Mouse (Mus musculus): Measurements from ENCODE around the gene Zfp970. TPM values are rescaled to one million over a fixed set of nuclear protein-coding genes. Genes with fewer than 3 reads are reported as not detected.
"Not testable (repeated sequence)": the region's sequence is repeated elsewhere in the genome, so short reads cannot be mapped to it uniquely, and the experiment has no call there.

Gene Zfp970
- polyA plus RNA-seq, 1 experiment from 2014 or later: 15.4 TPM

- not testable (repeated sequence) for H3K36me3 ChIP-seq (ENCODE audit: control insufficient read depth, insufficient read depth, low read length); H3K27ac ChIP-seq (ENCODE audit: low read depth); H3K27me3 ChIP-seq (replicated peaks; ENCODE audit: control insufficient read depth, insufficient read depth, low read length); H3K4me1 ChIP-seq (replicated peaks; ENCODE audit: control insufficient read depth, insufficient read depth, low read length); H3K4me3 ChIP-seq (ENCODE audit: low read depth, low read length); H3K9ac ChIP-seq (ENCODE audit: low read length); DNase-seq (ENCODE audit: low spot score); H3K4me2 ChIP-seq (ENCODE audit: low read length); ATAC-seq (replicated peaks; ENCODE audit: low FRiP score, low TSS enrichment, low read depth); H3K9me3 ChIP-seq (ENCODE audit: control insufficient read depth, low read length)
- 90% methylated on average over 3 of the region's 3 CpGs for WGBS
Measured at GRCm38 (mm10) chr2:177511972-177512371, 47.4 kb downstream of the Zfp970 start.

DNA sequence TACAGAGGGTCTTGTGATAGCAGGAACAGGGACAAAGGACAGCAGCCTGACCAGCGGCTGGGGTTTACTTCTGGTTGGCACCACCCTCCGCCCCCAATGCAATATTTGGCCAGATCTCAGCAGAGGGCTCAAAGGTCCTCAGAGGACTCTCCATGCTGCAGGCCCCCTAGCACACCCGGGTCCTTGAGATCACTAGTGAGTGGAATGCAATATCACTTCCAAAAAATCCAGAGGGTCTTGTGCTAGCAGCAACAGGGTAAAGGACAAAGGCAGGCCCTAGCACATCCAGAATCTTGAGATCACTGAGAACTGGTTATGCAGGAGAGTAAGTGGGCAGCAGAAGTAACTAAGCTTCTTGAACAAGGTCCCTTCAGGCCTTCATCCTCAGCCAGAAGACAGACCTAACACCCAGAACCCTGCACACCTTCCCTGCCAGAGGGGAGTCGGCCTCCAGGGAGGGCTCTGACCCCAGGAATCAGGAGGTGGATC is 49.5 kb downstream of the Zfp970 start:
- H3K36me3 ChIP-seq (ENCODE audit: control insufficient read depth, insufficient read depth, low read length); H3K4me1 ChIP-seq (replicated peaks; ENCODE audit: control insufficient read depth, insufficient read depth, low read length); H3K27me3 ChIP-seq (replicated peaks; ENCODE audit: control insufficient read depth, insufficient read depth, low read length); H3K4me3 ChIP-seq (ENCODE audit: low read depth, low read length); H3K4me2 ChIP-seq (ENCODE audit: low read length); ATAC-seq (replicated peaks; ENCODE audit: low FRiP score, low TSS enrichment, low read depth); H3K9ac ChIP-seq (ENCODE audit: low read length); DNase-seq (ENCODE audit: low spot score); H3K27ac ChIP-seq (ENCODE audit: low read depth); H3K9me3 ChIP-seq (ENCODE audit: control insufficient read depth, low read length): not testable (repeated sequence)
- 87% methylated on average over 4 of the region's 4 CpGs for WGBS

DNA sequence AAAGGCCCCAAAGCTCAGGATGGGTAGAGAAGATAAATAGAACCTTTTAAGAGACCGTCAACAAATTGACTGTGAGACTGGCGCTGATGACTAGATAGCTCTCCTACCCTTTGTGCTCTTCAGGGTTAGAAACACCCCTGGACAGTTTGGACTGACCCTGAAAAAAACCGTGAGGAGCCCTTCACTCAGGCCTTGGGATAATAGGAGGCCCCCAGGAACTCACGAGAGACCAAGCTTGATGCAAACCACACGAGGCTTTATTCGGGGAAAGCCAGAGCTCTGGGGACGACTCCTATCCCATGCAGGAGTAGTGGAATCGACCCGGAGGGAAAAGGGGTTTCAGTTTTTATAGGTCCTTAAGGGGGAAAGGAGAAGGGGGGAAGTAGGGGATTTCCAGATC is 53.2 kb downstream of the Zfp970 start:
- H3K4me1 ChIP-seq (replicated peaks; ENCODE audit: control insufficient read depth, insufficient read depth, low read length); H3K4me3 ChIP-seq (ENCODE audit: low read depth, low read length); H3K27me3 ChIP-seq (replicated peaks; ENCODE audit: control insufficient read depth, insufficient read depth, low read length); DNase-seq (ENCODE audit: low spot score); H3K36me3 ChIP-seq (ENCODE audit: control insufficient read depth, insufficient read depth, low read length); ATAC-seq (replicated peaks; ENCODE audit: low FRiP score, low TSS enrichment, low read depth); H3K9ac ChIP-seq (ENCODE audit: low read length); H3K4me2 ChIP-seq (ENCODE audit: low read length); H3K27ac ChIP-seq (ENCODE audit: low read depth); H3K9me3 ChIP-seq (ENCODE audit: control insufficient read depth, low read length): not testable (repeated sequence)
- WGBS: 85% methylated on average over 9 of the region's 9 CpGs

GRCm38 (mm10) chr2:177518354-177518753 is 53.8 kb downstream of the Zfp970 start:
- H3K4me2 ChIP-seq (ENCODE audit: low read length); H3K36me3 ChIP-seq (ENCODE audit: control insufficient read depth, insufficient read depth, low read length); H3K27me3 ChIP-seq (replicated peaks; ENCODE audit: control insufficient read depth, insufficient read depth, low read length); H3K27ac ChIP-seq (ENCODE audit: low read depth); ATAC-seq (replicated peaks; ENCODE audit: low FRiP score, low TSS enrichment, low read depth); H3K4me1 ChIP-seq (replicated peaks; ENCODE audit: control insufficient read depth, insufficient read depth, low read length); DNase-seq (ENCODE audit: low spot score); H3K4me3 ChIP-seq (ENCODE audit: low read depth, low read length); H3K9ac ChIP-seq (ENCODE audit: low read length): not testable (repeated sequence)
- H3K9me3 ChIP-seq (ENCODE audit: control insufficient read depth, low read length): peaks cover 11% of the 10 kb centered on the region; the same call in 1 of the 2 replicates
- 85% methylated on average over 7 of the region's 7 CpGs for WGBS

DNA sequence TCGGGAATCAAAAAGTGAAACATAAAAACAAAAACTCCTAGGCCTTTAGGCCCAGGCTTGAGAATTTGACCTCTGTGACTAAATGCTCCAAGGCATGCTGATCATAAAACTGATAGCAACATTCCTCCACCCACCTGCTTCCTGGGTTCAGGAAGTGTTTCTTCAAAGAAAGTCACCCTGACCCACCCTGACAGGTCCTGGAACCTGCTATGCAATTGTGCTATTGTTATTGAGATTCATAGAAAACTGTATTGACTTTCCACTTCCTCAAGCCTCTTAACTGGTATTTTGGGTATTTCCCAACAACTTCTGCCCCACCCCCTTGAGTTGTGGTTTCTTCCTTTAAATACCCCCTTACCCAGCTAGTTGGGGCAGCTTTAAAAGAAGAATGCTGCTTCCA is 54.4 kb downstream of the Zfp970 start:
- H3K4me1 ChIP-seq (replicated peaks; ENCODE audit: control insufficient read depth, insufficient read depth, low read length); DNase-seq (ENCODE audit: low spot score); ATAC-seq (replicated peaks; ENCODE audit: low FRiP score, low TSS enrichment, low read depth); H3K9ac ChIP-seq (ENCODE audit: low read length); H3K4me2 ChIP-seq (ENCODE audit: low read length); H3K36me3 ChIP-seq (ENCODE audit: control insufficient read depth, insufficient read depth, low read length); H3K27me3 ChIP-seq (replicated peaks; ENCODE audit: control insufficient read depth, insufficient read depth, low read length); H3K27ac ChIP-seq (ENCODE audit: low read depth); H3K4me3 ChIP-seq (ENCODE audit: low read depth, low read length): not testable (repeated sequence)
- H3K9me3 ChIP-seq (ENCODE audit: control insufficient read depth, low read length): peaks cover 11% of the 10 kb centered on the region; the same call in 1 of the 2 replicates
- 87% methylated on average over 1 of the region's 1 CpGs for WGBS

DNA sequence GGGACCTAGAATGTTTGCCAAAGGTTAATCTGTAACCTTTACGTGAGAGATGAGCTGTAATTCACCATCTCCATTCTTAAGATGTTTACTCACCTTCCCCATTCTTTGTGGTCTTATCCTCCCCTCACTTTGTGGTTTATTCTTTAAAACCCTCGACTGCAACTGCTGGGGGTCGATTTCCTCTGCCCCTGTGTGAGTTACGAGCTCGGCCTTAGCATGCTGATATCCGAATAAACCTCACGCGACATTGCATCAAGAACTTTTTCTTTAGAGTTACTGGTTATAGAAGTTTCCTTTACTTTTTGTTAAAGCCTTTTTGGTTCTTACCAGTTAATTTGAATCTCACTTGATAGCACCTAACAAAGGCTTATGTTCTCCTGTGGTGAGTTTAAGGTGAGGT is 55.5 kb downstream of the Zfp970 start:
- DNase-seq (ENCODE audit: low spot score): no peak
- H3K27ac ChIP-seq (ENCODE audit: low read depth): no peak overlapping the region
- H3K4me1 ChIP-seq (replicated peaks; ENCODE audit: control insufficient read depth, insufficient read depth, low read length): no peaks in the 10 kb centered on the region
- H3K9me3 ChIP-seq (ENCODE audit: control insufficient read depth, low read length): peaks cover 11% of the 10 kb centered on the region; the same call in 1 of the 2 replicates
- no peak overlapping the region for H3K4me2 ChIP-seq (ENCODE audit: low read length)
- H3K36me3 ChIP-seq (ENCODE audit: control insufficient read depth, insufficient read depth, low read length): no peaks in the 10 kb centered on the region
- ATAC-seq (replicated peaks; ENCODE audit: low FRiP score, low TSS enrichment, low read depth): no peak
- H3K4me3 ChIP-seq (ENCODE audit: low read depth, low read length): no peak overlapping the region
- no peak overlapping the region for H3K9ac ChIP-seq (ENCODE audit: low read length)
- 79% methylated on average over 8 of the region's 8 CpGs for WGBS
- no peaks in the 10 kb centered on the region for H3K27me3 ChIP-seq (replicated peaks; ENCODE audit: control insufficient read depth, insufficient read depth, low read length)

GRCm38 (mm10) chr2:177523061-177523460 is 58.5 kb downstream of the Zfp970 start:
- no peak overlapping the region for H3K27ac ChIP-seq (ENCODE audit: low read depth)
- peaks cover 8% of the 10 kb centered on the region; the same call in 1 of the 2 replicates for H3K9me3 ChIP-seq (ENCODE audit: control insufficient read depth, low read length)
- DNase-seq (ENCODE audit: low spot score): no peak

GRCm38 (mm10) chr2:177523674-177524073 is 59.1 kb downstream of the Zfp970 start:
- DNase-seq (ENCODE audit: low spot score); H3K27me3 ChIP-seq (replicated peaks; ENCODE audit: control insufficient read depth, insufficient read depth, low read length); H3K4me2 ChIP-seq (ENCODE audit: low read length); H3K9ac ChIP-seq (ENCODE audit: low read length); H3K9me3 ChIP-seq (ENCODE audit: control insufficient read depth, low read length); H3K36me3 ChIP-seq (ENCODE audit: control insufficient read depth, insufficient read depth, low read length); ATAC-seq (replicated peaks; ENCODE audit: low FRiP score, low TSS enrichment, low read depth); H3K4me3 ChIP-seq (ENCODE audit: low read depth, low read length); H3K4me1 ChIP-seq (replicated peaks; ENCODE audit: control insufficient read depth, insufficient read depth, low read length); H3K27ac ChIP-seq (ENCODE audit: low read depth): not testable (repeated sequence)
- WGBS: 89% methylated on average over 6 of the region's 6 CpGs

More at GRCm38 (mm10) chr2:177523061-177523460, 58.5 kb downstream of the Zfp970 start:
- WGBS: 95% methylated on average over 20 of the region's 20 CpGs
- no peak overlapping the region for H3K4me3 ChIP-seq (ENCODE audit: low read depth, low read length)
- H3K9ac ChIP-seq (ENCODE audit: low read length): no peak overlapping the region
- no peaks in the 10 kb centered on the region for H3K36me3 ChIP-seq (ENCODE audit: control insufficient read depth, insufficient read depth, low read length)
- no peaks in the 10 kb centered on the region for H3K27me3 ChIP-seq (replicated peaks; ENCODE audit: control insufficient read depth, insufficient read depth, low read length)
- no peak overlapping the region for H3K4me2 ChIP-seq (ENCODE audit: low read length)
- ATAC-seq (replicated peaks; ENCODE audit: low FRiP score, low TSS enrichment, low read depth): no peak
- H3K4me1 ChIP-seq (replicated peaks; ENCODE audit: control insufficient read depth, insufficient read depth, low read length): no peaks in the 10 kb centered on the region

GRCm38 (mm10) chr2:177524171-177524570 is 59.6 kb downstream of the Zfp970 start:
- H3K4me1 ChIP-seq (replicated peaks; ENCODE audit: control insufficient read depth, insufficient read depth, low read length); H3K9ac ChIP-seq (ENCODE audit: low read length); H3K4me2 ChIP-seq (ENCODE audit: low read length); DNase-seq (ENCODE audit: low spot score); ATAC-seq (replicated peaks; ENCODE audit: low FRiP score, low TSS enrichment, low read depth); H3K9me3 ChIP-seq (ENCODE audit: control insufficient read depth, low read length); H3K36me3 ChIP-seq (ENCODE audit: control insufficient read depth, insufficient read depth, low read length); H3K4me3 ChIP-seq (ENCODE audit: low read depth, low read length); H3K27me3 ChIP-seq (replicated peaks; ENCODE audit: control insufficient read depth, insufficient read depth, low read length); H3K27ac ChIP-seq (ENCODE audit: low read depth): not testable (repeated sequence)
- WGBS: 92% methylated on average over 16 of the region's 16 CpGs

Measured in intestine, embryonic 14.5 days (tissue).